Mouse (Mus musculus) liver, adult 2 months (tissue): ENCODE measurements around the gene Glrx2.

Experiments used
- CTCF ChIP-seq: fragments of 200-500 bp; IDR thresholded peaks from 2 replicates; pipeline ENCODE4 v1.5.1; 2011; ENCODE audit warnings: low read depth, low read length, control low read depth
- POLR2A ChIP-seq: fragments of 200-500 bp; IDR thresholded peaks from 2 replicates; pipeline ENCODE4 v1.6.1; 2011; ENCODE audit warnings: low read length, control low read depth; ENCODE audit not compliant: insufficient read depth; ENCODE audit errors: extremely low read depth

DNA sequence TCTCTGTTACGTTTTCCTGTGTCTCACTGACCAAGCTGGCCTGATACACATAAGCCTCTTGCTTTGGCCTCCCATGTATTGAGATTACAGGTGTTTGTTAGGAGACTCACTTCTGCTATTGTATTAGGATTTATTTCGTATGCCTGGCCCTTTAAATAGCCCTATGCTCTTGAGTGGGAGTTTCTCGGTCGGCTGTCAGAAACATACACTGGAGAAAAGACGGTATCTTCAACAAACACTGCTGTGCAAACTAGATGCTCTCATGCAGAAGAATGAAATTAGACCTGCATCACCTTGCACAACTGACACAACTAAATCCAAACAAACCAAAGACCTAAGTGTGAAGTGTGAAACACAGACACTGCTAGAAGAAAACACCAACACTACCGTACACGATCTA, 56.9 kb downstream of the Glrx2 start:
- TF ChIP-seq POLR2A (no peak), CTCF (no peak)
